Mouse (Mus musculus) intestine, embryonic 16.5 days (tissue): ENCODE measurements around the gene 9430097D07Rik. TPM values are rescaled to one million over a fixed set of nuclear protein-coding genes. Genes with fewer than 3 reads are reported as not detected.

Experiments used
- ATAC-seq: fragments of 200-750 bp; cut with Nextera tagmentation; 2 replicates; pipeline ENCODE4 v1.8.0; 2017; ENCODE audit warnings: moderate TSS enrichment, moderate library complexity
- H3K27ac ChIP-seq: fragments of 300-500 bp; sonication (generic); 2 replicates; pipeline ENCODE4 v1.5.1; 2014; ENCODE audit warnings: mild to moderate bottlenecking, low read length
- H3K27me3 ChIP-seq: fragments of 300-500 bp; sonication (generic); replicated peaks from 2 replicates; pipeline ENCODE4 v1.6.1; 2014; ENCODE audit warnings: low read length, control low read depth, mixed read lengths; ENCODE audit not compliant: control insufficient read depth, insufficient read depth
- H3K36me3 ChIP-seq: fragments of 300-500 bp; sonication (generic); 2 replicates; pipeline ENCODE4 v1.6.1; 2014; ENCODE audit warnings: low read length, control low read depth; ENCODE audit not compliant: control insufficient read depth, insufficient read depth
- H3K4me1 ChIP-seq: fragments of 300-500 bp; sonication (generic); 2 replicates; pipeline ENCODE4 v1.6.1; 2014; ENCODE audit warnings: low read length, control low read depth, mixed read lengths; ENCODE audit not compliant: control insufficient read depth, insufficient read depth
- H3K4me2 ChIP-seq: fragments of 300-500 bp; sonication (generic); 2 replicates; pipeline ENCODE4 v1.6.1; 2014; ENCODE audit warnings: low read depth, low read length, control low read depth
- H3K4me3 ChIP-seq: fragments of 300-500 bp; sonication (generic); 2 replicates; pipeline ENCODE4 v1.5.1; 2014; ENCODE audit warnings: mild to moderate bottlenecking, low read length
- H3K9ac ChIP-seq: fragments of 300-500 bp; sonication (generic); 2 replicates; pipeline ENCODE4 v1.6.1; 2014; ENCODE audit warnings: low read depth, low read length
- H3K9me3 ChIP-seq: fragments of 300-500 bp; sonication (generic); 2 replicates; pipeline ENCODE4 v1.6.1; 2016; ENCODE audit warnings: low read length, control low read depth; ENCODE audit not compliant: control insufficient read depth
- WGBS: fragments of 180-500 bp; shearing (Covaris S2); extraction: QIAGEN DNeasy Blood & Tissue Kit; methylation state at CpG from one replicate; pipeline ENCODE4 v1.1.7; 2014; 5-methylcytosine and 5-hydroxymethylcytosine counted together
- polyA plus RNA-seq: library from polyadenylated mRNA; unstranded; fragments of >200 nt; fragmentation: Nextera tagmentation; extraction: Ambion mirVana; gene quantifications from 2 replicates; pipeline ENCODE4 v1.2.1, GENCODE M21; 2015

The 9430097D07Rik gene
- polyA plus RNA-seq, 1 experiment from 2014 or later = not detected

DNA sequence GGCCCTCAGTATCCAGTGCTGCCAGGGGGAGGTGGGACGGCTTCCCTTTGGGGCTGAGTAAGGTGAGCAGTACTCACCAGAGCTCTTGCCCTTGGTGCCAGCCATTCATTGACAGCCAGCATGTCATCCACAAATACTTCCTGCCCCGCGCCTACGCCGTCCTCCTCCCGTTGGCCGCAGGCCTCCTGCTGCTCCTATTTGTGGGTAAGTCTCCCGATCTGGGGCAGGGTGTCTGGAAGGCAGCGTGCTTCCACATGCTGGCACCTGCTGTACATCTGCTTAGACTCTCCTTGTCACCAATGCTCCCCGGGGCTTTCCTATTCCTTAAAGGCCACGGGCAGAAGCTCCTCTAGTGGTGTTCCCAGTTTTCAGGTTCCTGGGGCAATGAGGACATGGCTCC is 3.3 kb downstream of the 9430097D07Rik start:
- Histone ChIP-seq H3K27me3 (no peaks in the 10 kb centered on the region), H3K36me3 (peaks cover 9% of the 10 kb centered on the region; the same call in 1 of the 2 replicates), H3K4me2 (no peak overlapping the region), H3K9ac (0 out of 2 replicates have a peak overlapping the region, but pooled peaks have one; percentile 81), H3K9me3 (no peaks in the 10 kb centered on the region), H3K27ac (no peak overlapping the region), H3K4me1 (peaks cover 22% of the 10 kb centered on the region), H3K4me3 (no peak overlapping the region)
- WGBS = 93% methylated on average over 11 of the region's 11 CpGs
- no peak for ATAC-seq

- ATAC-seq = peak; percentile 86
- no peaks in the 10 kb centered on the region for H3K9me3 ChIP-seq
- peaks cover 21% of the 10 kb centered on the region for H3K4me1 ChIP-seq
- H3K9ac ChIP-seq = peak within 1 kb of the TSS; percentile 81
- no peaks in the 10 kb centered on the region for H3K27me3 ChIP-seq
- peaks cover 15% of the 10 kb centered on the region for H3K36me3 ChIP-seq
- peak within 1 kb of the TSS; percentile 87 for H3K4me2 ChIP-seq
- peak within 1 kb of the TSS; percentile 33; the same call in 1 of the 2 replicates for H3K27ac ChIP-seq
- 2% methylated on average over 36 of the region's 36 CpGs for WGBS
- peak within 1 kb of the TSS; percentile 66 for H3K4me3 ChIP-seq
Measured at GRCm38 (mm10) chr2:32570698-32571494, 4.6 kb downstream of the 9430097D07Rik start, which contains the start of gene Dpm2. Dpm2 (plus strand) TSS chr2:32570858.

- Histone ChIP-seq H3K27me3 (no peaks in the 10 kb centered on the region), H3K4me1 (peaks cover 8% of the 10 kb centered on the region), H3K27ac (no peak overlapping the region), H3K4me2 (no peak overlapping the region), H3K9me3 (no peaks in the 10 kb centered on the region), H3K36me3 (peaks cover 18% of the 10 kb centered on the region), H3K9ac (no peak overlapping the region), H3K4me3 (no peak overlapping the region)
- no peak for ATAC-seq
- WGBS = 86% methylated on average over 3 of the region's 3 CpGs
Measured at GRCm38 (mm10) chr2:32568941-32569340, 6.5 kb downstream of the 9430097D07Rik start.

GRCm38 (mm10) chr2:32568149-32568548 is 7.3 kb downstream of the 9430097D07Rik start:
- H3K4me2 ChIP-seq = no peak overlapping the region
- H3K4me3 ChIP-seq = no peak overlapping the region
- H3K27me3 ChIP-seq = no peaks in the 10 kb centered on the region
- H3K9me3 ChIP-seq = no peaks in the 10 kb centered on the region
- WGBS = 58% methylated on average over 5 of the region's 5 CpGs
- peaks cover 8% of the 10 kb centered on the region for H3K4me1 ChIP-seq
- H3K36me3 ChIP-seq = peaks cover 18% of the 10 kb centered on the region
- H3K27ac ChIP-seq = no peak overlapping the region
- ATAC-seq = no peak
- 0 out of 2 replicates have a peak overlapping the region, but pooled peaks have one; percentile 14 for H3K9ac ChIP-seq

DNA sequence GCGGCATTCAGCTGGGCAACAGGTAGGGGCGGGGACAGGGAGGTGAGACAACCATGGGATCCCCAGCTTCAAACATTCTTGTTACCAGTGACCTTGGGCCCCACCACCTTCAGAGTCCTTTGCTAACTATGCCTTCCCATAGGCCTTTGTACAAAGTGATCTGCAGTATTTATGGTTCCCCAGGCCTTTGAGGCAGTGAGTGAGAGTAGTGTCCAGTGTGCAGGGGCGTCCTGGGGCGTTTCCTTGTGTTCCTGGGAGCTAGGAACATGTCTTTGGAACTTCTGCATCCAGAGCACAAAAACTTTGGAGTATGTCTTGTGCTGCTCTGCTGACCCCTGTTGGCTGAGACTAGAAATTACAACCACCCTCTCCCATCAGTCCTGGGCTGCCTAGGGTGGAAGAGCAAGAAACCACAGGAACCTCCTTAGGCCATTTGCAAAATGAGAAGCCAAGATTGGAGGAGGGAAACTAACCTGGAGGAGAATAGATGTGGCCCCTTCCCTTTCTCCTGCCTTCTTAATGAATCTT is 8.9 kb downstream of the 9430097D07Rik start:
- H3K36me3 ChIP-seq = peaks cover 18% of the 10 kb centered on the region
- H3K9ac ChIP-seq = no peak overlapping the region
- peak; percentile 27; the same call in 1 of the 2 replicates for ATAC-seq

DNA sequence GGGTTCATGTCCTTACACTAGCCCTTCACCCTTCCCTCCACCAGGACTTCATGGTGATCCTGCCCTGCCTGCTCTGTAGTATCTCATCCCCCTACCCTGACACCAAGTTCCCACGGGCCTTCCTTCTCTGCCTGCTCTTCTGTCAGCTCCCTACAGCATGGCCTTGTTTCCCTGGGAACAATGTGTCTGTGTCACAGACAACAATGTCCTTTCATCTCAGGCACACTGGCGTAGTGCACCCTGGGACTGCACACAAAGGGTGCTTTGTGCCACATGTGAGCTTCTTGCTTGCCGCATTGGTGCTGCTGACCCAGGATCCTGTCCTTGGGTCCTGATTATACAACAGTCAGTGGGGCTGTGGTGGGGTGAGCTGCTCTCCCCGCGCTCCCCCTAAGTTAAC is 15.9 kb downstream of the 9430097D07Rik start:
- Histone ChIP-seq H3K4me2 (no peak overlapping the region), H3K27ac (0 out of 2 replicates have a peak overlapping the region, but pooled peaks have one; percentile 33), H3K9me3 (no peaks in the 10 kb centered on the region), H3K4me3 (no peak overlapping the region), H3K27me3 (no peaks in the 10 kb centered on the region), H3K9ac (no peak overlapping the region), H3K36me3 (peaks cover 7% of the 10 kb centered on the region; the same call in 1 of the 2 replicates), H3K4me1 (no peaks in the 10 kb centered on the region)
- 64% methylated on average over 5 of the region's 5 CpGs for WGBS
- ATAC-seq = peak; percentile 53

More for the DNA sequence above, 8.9 kb downstream of the 9430097D07Rik start:
- no peak overlapping the region for H3K4me2 ChIP-seq
- H3K9me3 ChIP-seq = no peaks in the 10 kb centered on the region
- 33% methylated on average over 4 of the region's 4 CpGs for WGBS
- no peaks in the 10 kb centered on the region for H3K27me3 ChIP-seq
- H3K4me3 ChIP-seq = no peak overlapping the region
- H3K27ac ChIP-seq = no peak overlapping the region; the same call in 1 of the 2 replicates
- H3K4me1 ChIP-seq = peaks cover 4% of the 10 kb centered on the region

DNA sequence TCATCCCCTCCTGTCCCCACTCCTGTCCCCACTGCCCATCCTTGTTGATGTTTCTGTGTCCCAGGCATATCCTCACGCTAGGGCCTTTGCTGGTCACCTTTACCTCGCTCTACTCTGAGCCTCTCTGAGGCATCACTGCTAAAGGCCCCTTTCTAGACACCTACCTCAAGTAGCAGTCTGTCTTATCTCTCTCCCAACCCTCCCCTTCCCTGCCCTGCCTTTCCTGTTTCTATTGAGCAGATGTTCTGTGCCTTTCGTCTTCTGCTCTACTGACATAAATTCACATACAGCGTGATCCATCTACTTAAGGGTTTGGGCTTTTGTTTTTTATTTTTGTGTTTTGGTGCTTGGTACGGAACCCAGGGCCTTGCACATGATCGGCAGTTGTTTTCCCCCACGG is 19.5 kb downstream of the 9430097D07Rik start:
- Histone ChIP-seq H3K27me3 (no peaks in the 10 kb centered on the region), H3K4me3 (no peak overlapping the region), H3K36me3 (peaks cover 7% of the 10 kb centered on the region; the same call in 1 of the 2 replicates), H3K9ac (no peak overlapping the region), H3K4me1 (peaks cover 2% of the 10 kb centered on the region), H3K27ac (no peak overlapping the region), H3K4me2 (no peak overlapping the region), H3K9me3 (no peaks in the 10 kb centered on the region)
- 79% methylated on average over 7 of the region's 7 CpGs for WGBS
- ATAC-seq = no peak

DNA sequence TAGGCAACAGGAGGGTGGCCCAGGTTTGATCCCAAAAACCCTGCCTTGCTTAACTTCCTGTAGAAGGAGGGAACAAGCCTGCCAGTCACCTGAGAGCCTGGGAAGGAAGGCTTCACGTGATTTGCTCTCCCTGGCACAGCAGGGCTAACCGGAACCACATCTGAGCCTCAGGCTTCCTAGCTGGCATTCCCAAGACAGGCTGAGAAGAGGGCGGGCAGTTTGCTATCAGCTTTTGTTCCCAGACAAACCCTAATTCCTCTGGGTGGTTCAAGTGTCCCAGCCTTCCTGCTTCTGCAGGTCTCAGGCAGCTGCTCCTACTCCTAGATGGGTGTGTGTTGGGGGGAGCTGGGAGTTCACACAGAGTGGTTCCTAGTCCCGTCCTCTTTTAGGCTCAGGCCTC is 20.0 kb downstream of the 9430097D07Rik start:
- ATAC-seq = no peak
- H3K9me3 ChIP-seq = no peaks in the 10 kb centered on the region
- no peak overlapping the region for H3K4me3 ChIP-seq
- no peaks in the 10 kb centered on the region for H3K27me3 ChIP-seq
- 53% methylated on average over 4 of the region's 4 CpGs for WGBS
- no peak overlapping the region for H3K4me2 ChIP-seq
- H3K36me3 ChIP-seq = peaks cover 2% of the 10 kb centered on the region; the same call in 1 of the 2 replicates
- H3K4me1 ChIP-seq = peaks cover 7% of the 10 kb centered on the region
- H3K9ac ChIP-seq = peak overlapping the region; percentile 12; the same call in 1 of the 2 replicates
- H3K27ac ChIP-seq = no peak overlapping the region

DNA sequence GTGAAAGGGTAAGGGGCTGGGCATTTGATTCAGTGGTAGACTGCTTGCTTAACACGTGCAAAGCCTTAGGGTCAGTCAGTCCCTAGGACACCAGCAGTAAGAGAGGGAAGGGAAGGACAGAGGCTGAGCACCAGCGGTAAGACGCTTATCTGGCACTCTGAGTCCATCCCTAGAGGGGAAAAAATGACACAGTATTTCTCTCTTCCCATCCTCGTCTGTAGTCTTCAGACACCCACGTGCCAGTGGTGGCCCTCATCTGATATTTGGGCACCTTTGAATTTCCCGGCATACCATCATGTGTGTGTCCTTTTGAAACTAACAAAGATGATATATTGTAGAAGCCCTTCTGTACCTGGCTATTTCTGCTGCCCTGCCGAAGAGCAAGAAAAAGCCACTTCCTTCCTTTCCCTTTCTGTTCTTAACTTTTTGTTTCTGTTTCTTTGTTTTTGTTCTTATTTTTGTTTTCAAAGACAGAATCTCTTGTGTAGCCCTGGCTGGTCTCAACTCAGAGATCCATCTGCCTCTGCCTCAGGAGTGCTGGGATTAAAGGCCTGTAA is 21.8 kb downstream of the 9430097D07Rik start:
- Histone ChIP-seq H3K4me3 (no peak overlapping the region), H3K27ac (no peak overlapping the region), H3K9me3 (no peaks in the 10 kb centered on the region), H3K9ac (no peak overlapping the region), H3K4me1 (peaks cover 22% of the 10 kb centered on the region), H3K4me2 (no peak overlapping the region), H3K27me3 (no peaks in the 10 kb centered on the region), H3K36me3 (no peaks in the 10 kb centered on the region; the same call in 1 of the 2 replicates)
- 67% methylated on average over 7 of the region's 7 CpGs for WGBS
- ATAC-seq = no peak
